Mouse (Mus musculus) kidney, adult 9 months (tissue): ENCODE measurements at regions not wholly inside any gene's neighbourhood (a gene's known extent, or its start where the extent isn't known, plus 50 kb on each side); places are given as distances from the start of the nearest gene placed in this dataset.
A peak's percentile ranks its signal among the peaks of the same experiment; 100 is the strongest.

Experiments
- DNase-seq: peaks from one replicate; pipeline ENCODE4 v3.0.0; 2022

DNA sequence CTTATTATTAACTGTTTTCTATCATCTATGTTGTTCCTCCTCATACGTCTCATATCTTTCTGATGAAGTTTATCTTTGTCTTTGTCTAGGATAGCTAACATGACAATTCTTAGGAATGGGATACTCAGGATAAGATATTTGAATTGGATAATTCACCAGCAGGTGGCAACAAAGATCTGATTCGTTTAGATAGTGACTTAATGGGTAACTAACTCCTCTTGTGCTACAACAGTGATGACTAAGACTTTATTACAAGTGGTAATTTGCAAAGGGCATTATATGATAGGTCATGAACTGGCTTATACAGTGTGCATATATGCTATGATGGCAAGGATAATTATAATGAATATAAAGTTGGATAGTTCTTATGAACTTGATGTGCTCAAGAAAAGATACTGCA, 1207.9 kb downstream of the Nxph1 start:
- peak; percentile 28 for DNase-seq

DNA sequence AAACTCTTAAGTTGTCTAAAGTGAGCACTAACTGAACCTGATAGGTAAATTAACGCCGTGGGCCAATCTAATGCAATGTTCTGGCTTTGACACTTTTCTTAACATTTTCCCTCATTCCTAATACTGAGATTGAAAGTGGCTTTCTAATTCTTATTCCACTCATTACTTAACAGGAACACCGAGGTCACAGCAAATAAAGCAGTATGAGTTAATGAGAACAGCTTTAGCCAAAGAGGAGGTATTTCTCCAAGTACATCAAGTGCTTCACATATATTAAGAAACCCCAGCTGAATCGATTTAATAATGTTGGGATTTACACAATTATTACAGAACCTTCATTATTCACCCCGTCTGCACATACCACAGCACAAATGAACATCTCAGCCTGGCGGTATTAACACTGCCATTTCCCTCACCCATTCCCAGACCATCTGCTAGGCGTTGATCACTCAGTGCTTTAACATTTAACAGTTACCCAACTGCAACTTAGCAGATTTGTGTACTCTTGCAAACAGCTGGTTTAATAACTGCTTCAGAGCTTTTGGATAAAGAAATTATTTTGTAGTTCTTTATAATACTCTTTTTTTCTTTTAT, 1233.5 kb downstream of the Nxph1 start:
- no peak for DNase-seq

DNA sequence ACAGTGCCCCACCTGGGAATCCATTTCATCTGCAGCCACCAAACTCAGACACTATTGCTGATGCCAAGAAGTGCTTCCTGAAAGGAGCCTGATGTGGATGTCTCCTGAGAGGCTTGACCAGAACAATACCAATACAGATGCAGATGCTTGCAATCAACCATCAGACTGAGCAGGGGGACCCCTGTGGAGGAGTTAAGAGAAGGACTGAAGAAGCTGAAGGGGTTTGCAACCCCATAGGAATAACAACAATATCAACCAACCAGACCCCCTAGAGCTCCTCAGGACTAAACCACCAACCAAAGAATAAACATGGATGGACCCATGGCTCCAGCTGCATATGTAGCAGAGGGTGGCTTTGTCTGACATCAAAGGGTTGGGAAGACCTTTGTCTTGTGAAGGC, 1237.7 kb downstream of the Nxph1 start:
- no peak for DNase-seq
